Mouse (Mus musculus) ES-Bruce4 (cell line): ENCODE data around the gene Dclre1a.

Source experiments
- CTCF ChIP-seq: IDR thresholded peaks from one replicate; pipeline ENCODE4 v1.8.1; 2011; ENCODE audit warnings: low read depth, low read length
- POLR2A ChIP-seq: IDR thresholded peaks from one replicate; pipeline ENCODE4 v1.8.1; 2011; ENCODE audit warnings: low read length; ENCODE audit not compliant: insufficient read depth

DNA sequence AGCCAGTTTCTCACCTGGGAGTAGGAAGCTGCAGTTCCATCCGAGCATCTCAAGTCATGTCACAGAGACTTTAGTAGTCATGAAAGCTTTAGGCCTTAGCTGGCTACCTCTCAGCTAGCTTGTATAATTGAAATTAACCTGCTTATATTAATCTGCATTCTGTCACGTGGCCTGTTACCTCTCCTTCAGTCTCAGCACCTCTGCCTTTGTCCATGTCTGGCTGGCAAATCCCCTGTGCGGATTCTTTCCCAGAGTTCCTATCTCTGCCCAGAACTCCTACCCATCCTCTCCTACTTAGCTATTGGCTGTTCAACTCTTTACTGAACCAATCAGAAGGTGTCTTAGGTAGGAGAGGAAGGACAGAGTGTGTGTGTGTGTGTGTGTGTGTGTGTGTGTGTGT, 36.3 kb upstream of the Dclre1a start:
- TF ChIP-seq POLR2A (no peak), CTCF (no peak)
